Mouse (Mus musculus) mouse embryonic stem cell (cell line): Measurements from ENCODE around the gene Acy3.
"Not testable (repeated sequence)": the region's sequence is repeated elsewhere in the genome, so short reads cannot be mapped to it uniquely, and the experiment has no call there.

Experiments
- in situ Hi-C, 2 experiments: fragments of 300-500 bp; cut with MboI; formaldehyde crosslinking; loops; 1 replicate in 1 of 2; 3 replicates in 1 of 2; pipeline ENCODE4 v1.14.3; 2019 to 2020; ENCODE audit warnings: low sequenced_read_pairs in 2 of 2, low pct_unique_long_range_greater_than_20kb in 1 of 2, mixed read lengths in 1 of 2; ENCODE audit not compliant: unreplicated experiment in 1 of 2

The Acy3 gene

GRCm38 (mm10) chr19:4027576-4027975 lies 41.2 kb downstream of the Acy3 start:
- in situ Hi-C loops: no loop called here

- in situ Hi-C loops: no loop called here
These were observed 46.3 kb downstream of the Acy3 start for GRCm38 (mm10) chr19:4032668-4033067.

GRCm38 (mm10) chr19:4033298-4033697 lies 46.9 kb downstream of the Acy3 start:
- in situ Hi-C loops: no loop called here

- in situ Hi-C loops: no loop called here
These were observed 47.4 kb downstream of the Acy3 start for GRCm38 (mm10) chr19:4033742-4034141.

- in situ Hi-C loops: no loop called here
These were observed 50.1 kb downstream of the Acy3 start for GRCm38 (mm10) chr19:4036327-4037045.

GRCm38 (mm10) chr19:4037154-4037787 lies 50.9 kb downstream of the Acy3 start:
- in situ Hi-C loops: not testable (repeated sequence)

GRCm38 (mm10) chr19:4037788-4038232 lies 51.4 kb downstream of the Acy3 start, which contains the start of gene Gstp1:
TSS of gene Gstp1 (minus strand) at chr19:4037985.
- in situ Hi-C loops: no loop called here
